Mouse (Mus musculus) heart, adult 8-10 months (tissue): ENCODE measurements around the gene Kirrel3. TPM values are rescaled to one million over a fixed set of nuclear protein-coding genes. Genes with fewer than 3 reads are reported as not detected.

Source experiments
- DNase-seq: peaks from one replicate; pipeline ENCODE4 v3.0.0; 2022; ENCODE audit warnings: low spot score
- total RNA-seq, 4 experiments: library from RNA; stranded (reverse); gene quantifications; 2 replicates each; pipeline ENCODE4 v1.2.4; 2022

Gene Kirrel3
- total RNA-seq, 4 experiments from 2014 or later = 0.33 to 0.69 (median 0.54) TPM

DNA sequence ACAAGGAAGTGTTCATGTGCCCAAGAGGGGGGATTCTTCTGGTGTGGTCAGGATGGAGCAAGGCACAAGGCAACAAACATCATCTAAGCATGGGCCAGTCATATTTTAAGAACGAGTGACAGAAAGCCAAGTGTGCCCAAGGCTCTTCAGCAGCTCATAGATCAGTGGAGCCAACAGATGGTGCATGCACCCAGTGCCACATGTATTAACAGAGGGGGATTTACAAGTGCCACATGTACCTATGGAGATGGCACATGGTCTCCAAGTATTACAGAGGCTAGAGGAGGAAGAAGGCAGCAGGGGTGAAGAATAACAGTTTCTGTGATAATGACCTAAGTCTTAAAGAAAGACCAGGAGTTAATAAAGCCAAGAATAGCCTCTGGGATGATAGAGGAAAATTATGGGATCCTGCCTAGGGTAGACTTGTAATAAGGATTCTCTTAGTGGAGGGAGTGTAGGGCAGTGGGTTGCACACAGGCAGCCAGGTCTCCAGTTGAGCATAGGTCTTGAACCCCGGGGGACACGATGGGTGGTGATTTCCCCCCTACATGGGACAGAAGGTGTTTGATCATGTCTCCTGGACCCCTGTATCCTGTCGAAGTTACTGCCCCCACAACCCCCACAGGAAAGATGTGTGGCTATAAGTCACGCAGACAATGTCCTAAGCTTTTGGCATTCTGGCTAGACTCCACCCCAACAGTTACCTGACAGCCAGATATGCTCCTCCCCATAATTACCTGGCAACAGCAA is 495.0 kb downstream of the Kirrel3 start:
- no peak for DNase-seq

DNA sequence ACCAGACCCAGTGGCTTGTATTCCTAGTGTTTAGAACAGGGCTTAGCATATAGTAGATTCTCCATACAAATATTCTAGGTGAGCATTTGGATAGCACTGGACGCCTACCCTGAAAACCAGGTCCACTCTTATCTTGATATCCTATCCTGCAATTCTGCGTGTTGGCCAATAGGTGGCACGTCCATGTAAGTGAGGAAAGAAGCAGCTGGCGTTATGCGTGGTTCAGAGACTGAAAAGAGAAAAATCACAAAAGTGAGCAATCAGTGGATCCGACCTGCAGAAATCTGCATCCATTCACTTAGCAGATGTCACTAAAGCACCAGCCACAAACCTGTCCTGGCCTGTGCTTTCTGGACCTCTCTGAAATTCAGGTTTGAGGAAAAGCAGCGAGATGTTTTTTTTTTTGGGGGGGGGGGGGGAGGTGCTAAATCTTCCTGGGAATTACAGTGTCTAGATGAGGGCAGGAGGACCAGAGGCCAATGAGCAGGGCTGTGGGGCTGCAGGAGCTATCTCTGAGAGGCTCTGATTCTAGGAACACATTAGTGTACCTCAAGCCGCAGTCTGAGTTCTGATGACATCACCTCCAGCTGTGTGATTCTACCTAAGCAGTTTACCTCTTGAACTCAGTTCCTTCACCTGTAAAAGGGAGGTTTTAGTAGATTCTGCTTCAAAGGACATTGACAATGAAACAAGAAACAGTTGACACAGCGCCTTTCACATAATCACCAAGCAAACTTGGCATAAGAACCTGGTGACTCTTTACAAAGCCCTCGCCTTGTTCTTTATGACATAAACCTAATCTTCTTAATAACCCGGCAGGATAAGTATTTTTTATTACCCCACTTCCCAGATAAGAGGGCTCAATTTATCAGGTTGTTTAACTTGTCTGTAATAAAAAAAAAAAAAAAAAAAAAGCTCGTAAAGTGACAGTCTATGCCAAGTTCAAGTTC is 498.1 kb downstream of the Kirrel3 start:
- peak; percentile 50 for DNase-seq

GRCm38 (mm10) chr9:34986156-34986555 is 500.5 kb downstream of the Kirrel3 start:
- no peak for DNase-seq

GRCm38 (mm10) chr9:34987422-34988148 is 501.9 kb downstream of the Kirrel3 start:
- DNase-seq = no peak

DNA sequence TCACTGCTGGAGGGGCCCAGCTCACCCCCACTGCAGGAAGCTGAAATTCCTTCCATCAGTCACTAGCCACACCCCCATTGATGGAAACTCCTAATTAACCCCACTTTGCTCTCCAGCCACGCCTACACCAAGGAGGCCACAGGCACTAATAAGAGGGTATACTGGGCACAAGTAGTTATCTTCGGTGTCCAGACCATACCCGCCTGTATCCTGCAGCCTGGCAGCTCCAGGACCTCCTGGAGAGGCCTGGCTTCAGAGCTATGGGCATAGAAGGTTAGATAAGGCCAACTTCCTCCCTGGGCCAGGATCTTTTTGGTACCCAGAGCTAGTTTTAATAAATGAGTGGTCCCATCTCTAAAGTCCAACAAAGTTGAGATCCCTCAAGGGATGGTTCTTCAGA is 503.0 kb downstream of the Kirrel3 start:
- no peak for DNase-seq

GRCm38 (mm10) chr9:34992201-34992600 is 506.5 kb downstream of the Kirrel3 start:
- DNase-seq = peak; percentile 42

GRCm38 (mm10) chr9:34993467-34994211 is 507.9 kb downstream of the Kirrel3 start:
- DNase-seq = peak; percentile 88

DNA sequence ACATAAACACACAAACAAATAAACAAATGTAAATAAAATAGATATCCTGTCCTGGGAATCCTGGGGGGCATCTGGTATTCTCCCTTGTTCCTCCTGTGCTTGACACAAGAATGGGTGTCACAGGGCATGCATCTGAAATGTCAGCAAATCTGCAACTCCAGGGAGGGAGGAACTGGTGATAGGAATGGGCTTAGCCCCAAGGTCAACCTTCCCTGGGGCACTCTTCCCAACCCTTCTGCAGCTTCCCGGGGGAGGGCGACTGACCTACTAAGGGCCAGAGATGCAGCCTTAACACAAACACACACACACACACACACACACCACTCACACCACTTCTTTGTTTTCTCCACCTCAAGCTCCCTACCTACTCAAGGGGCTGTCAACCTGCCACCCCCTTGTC is 509.4 kb downstream of the Kirrel3 start:
- DNase-seq = no peak

GRCm38 (mm10) chr9:34995660-34996378 is 510.1 kb downstream of the Kirrel3 start:
- DNase-seq = no peak

- DNase-seq = peak; percentile 23
These were observed 512.5 kb downstream of the Kirrel3 start for GRCm38 (mm10) chr9:34997880-34998865.

GRCm38 (mm10) chr9:35004113-35004512 is 518.4 kb downstream of the Kirrel3 start:
- DNase-seq = no peak

GRCm38 (mm10) chr9:35007697-35008341 is 522.1 kb downstream of the Kirrel3 start:
- DNase-seq = no peak

- no peak for DNase-seq
These were observed 531.1 kb downstream of the Kirrel3 start for GRCm38 (mm10) chr9:35016762-35017161.

DNA sequence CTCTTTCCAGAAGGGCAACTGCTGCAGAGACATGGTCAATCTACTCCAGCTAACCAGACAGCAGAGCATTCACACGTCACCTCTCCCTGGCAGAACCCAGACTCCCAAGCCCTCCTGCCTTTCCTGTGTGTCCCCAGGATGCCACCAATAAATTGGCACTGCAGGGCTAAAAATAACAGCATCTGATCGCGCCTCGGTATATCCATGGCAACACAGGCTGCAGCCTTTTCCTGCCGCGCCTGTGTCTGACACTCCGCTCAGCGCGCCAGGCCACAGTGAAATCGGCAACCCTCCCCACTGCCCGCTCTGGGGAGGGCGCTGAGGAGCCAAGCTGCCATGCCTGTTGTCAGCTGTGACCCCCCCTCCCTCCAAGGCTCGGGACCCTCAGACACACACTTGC is 531.9 kb downstream of the Kirrel3 start:
- no peak for DNase-seq

- no peak for DNase-seq
These were observed 532.4 kb downstream of the Kirrel3 start for GRCm38 (mm10) chr9:35018056-35018455.

GRCm38 (mm10) chr9:35019372-35019771 is 533.7 kb downstream of the Kirrel3 start:
- peak; percentile 77 for DNase-seq

DNA sequence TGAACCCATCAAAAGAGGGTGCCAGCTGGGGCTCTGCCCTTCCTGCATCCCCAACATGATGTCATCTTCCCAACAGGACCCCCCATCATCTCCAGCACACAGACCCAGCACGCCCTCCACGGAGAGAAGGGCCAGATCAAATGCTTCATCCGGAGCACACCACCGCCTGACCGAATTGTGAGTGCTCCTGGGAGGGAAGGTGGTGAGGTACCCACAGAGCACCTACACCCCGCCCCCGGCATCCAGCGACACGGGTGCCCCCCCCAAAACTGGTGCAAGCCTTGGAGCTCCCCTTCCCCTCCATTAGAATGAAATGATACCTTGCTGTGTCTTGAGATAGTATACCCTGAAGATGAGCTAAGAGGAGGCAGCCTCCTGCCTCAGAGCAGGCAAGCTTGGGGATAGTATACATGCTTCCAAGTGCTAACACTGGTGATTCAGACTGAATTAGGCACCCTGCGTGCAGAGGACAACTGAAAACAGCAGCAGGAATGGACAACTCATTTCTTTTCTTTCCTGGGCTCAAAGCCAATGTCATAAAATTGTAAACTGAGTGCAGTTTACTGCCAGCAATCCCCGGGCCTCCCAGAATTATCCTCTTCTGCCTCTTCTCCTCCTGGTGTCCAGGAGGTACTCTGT is 534.4 kb downstream of the Kirrel3 start:
- no peak for DNase-seq

GRCm38 (mm10) chr9:35021744-35022143 is 536.0 kb downstream of the Kirrel3 start:
- DNase-seq = no peak
